Mouse (Mus musculus) brain, embryonic 14.5 days (tissue): ENCODE measurements around the gene Donson.

Experiments used
- CTCF ChIP-seq: fragments of 200-500 bp; IDR thresholded peaks from 2 replicates; pipeline ENCODE4 v1.5.1; 2012; ENCODE audit warnings: inconsistent platforms, mild to moderate bottlenecking, moderate library complexity, borderline replicate concordance; ENCODE audit not compliant: insufficient read depth, insufficient read length; ENCODE audit errors: extremely low read depth
- POLR2A ChIP-seq: fragments of 200-500 bp; IDR thresholded peaks from 2 replicates; pipeline ENCODE4 v1.6.1; 2012; ENCODE audit warnings: mild to moderate bottlenecking, inconsistent platforms, borderline replicate concordance; ENCODE audit not compliant: poor library complexity, insufficient read depth, insufficient read length, severe bottlenecking; ENCODE audit errors: extremely low read depth

GRCm38 (mm10) chr16:91657285-91657684 lies 31.3 kb downstream of the Donson start:
- TF ChIP-seq CTCF, result no peak
- TF ChIP-seq POLR2A, result no peak
